Comparison of ENCODE assay signal across 24 mouse cellular contexts in the genomic region with DNA sequence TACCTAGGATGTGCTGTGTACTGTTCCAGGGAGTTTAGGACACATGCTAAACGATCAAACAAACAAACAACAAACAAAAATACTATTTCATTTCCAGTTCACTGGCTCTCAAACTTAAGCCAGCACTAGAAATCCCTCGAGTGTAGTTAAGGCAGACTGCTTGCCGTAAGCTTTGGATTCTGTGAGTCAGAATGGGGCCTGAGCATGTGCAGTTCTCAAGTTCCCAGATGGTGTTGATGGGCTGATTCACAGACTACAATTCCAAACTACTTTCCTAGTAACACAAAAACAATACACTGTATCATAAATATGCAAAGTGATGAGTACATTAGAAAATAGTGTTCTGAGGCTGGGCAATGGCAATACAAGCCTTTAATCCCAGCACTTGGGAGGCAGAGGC. TPM values are rescaled to one million over a fixed set of nuclear protein-coding genes. Genes with fewer than 3 reads are reported as not detected.
A peak's percentile ranks its signal among the peaks of the same experiment; 100 is the strongest.
DNase-seq lines count a peak whose midpoint lies in the region; ATAC-seq lines count a peak whose summit lies in the region.
"Had no signal": no experiment of that assay in that cellular context is flagged by ENCODE, and none has a peak within 500 bp of the region (broad histone marks: within the 10 kb centered on the region; RNA-seq: fewer than 3 reads in every experiment).

No protein-coding gene starts in this region.

- 72% methylated on average over 3 of the region's 3 CpGs for WGBS in hindbrain, embryonic 16.5 days
- 77% methylated on average over 3 of the region's 3 CpGs for WGBS in kidney, embryonic 16.5 days

- no peak for ATAC-seq in hindbrain, embryonic 16.5 days
- ATAC-seq in kidney, embryonic 16.5 days (ENCODE audit: low FRiP score, low TSS enrichment), result no peak
- ATAC-seq: forebrain, embryonic 13.5 days; hindbrain, postnatal 0 days; liver, postnatal 0 days; midbrain, embryonic 13.5 days had no signal

- 0 out of 2 replicates have a peak, but pooled peaks cover 3% of the 10 kb centered on the region for H3K36me3 ChIP-seq in hindbrain, embryonic 16.5 days (ENCODE audit: control insufficient read depth, insufficient read depth, low read length)
- peaks cover 10% of the 10 kb centered on the region; the same call in 1 of the 2 replicates for H3K36me3 ChIP-seq in kidney, embryonic 16.5 days (ENCODE audit: insufficient read depth, low read length)

- H3K27ac ChIP-seq in hindbrain, embryonic 16.5 days (ENCODE audit: low read depth, low read length), result no peak overlapping the region
- H3K27ac ChIP-seq in kidney, embryonic 16.5 days (ENCODE audit: low read length), result no peak overlapping the region
- H3K27ac ChIP-seq: forebrain, embryonic 13.5 days; heart, adult 2 months; heart, embryonic 15.5 days; hindbrain, postnatal 0 days; limb, embryonic 13.5 days; midbrain, embryonic 13.5 days; neural tube, embryonic 15.5 days had no signal

- DNase-seq in left cerebral cortex, postnatal 25 days (ENCODE audit: low spot score in 2 of 2), result peak; percentile 25 to 68
- no peak for DNase-seq in left cerebral cortex, postnatal 10 days (ENCODE audit: extremely low spot score in 1 of 2, low spot score in 2 of 2)
- DNase-seq in 3T3-L1 (ENCODE audit: low read depth, low spot score) (peak; percentile 63), adipocyte (ENCODE audit: low spot score) (peak; percentile 51)
- DNase-seq in layer of hippocampus, postnatal 14 days (ENCODE audit: low spot score in 2 of 2), result peak; percentile 10 to 40
- DNase-seq: adrenal gland, postnatal 10 days; B cell, adult 2 months; cerebellum, adult 9-11 months; gastrocnemius, postnatal 25 days; heart, adult 2 months; heart, postnatal 4 days; kidney, adult 18-20 months; kidney, postnatal 25 days; liver, postnatal 0 days; lung, postnatal 14 days; thymus, postnatal 25 days had no signal

- H3K4me1 ChIP-seq in hindbrain, embryonic 16.5 days (ENCODE audit: control insufficient read depth, insufficient read depth, low read depth, low read length), result peaks cover 10% of the 10 kb centered on the region
- peaks cover 11% of the 10 kb centered on the region for H3K4me1 ChIP-seq in kidney, embryonic 16.5 days (ENCODE audit: insufficient read depth, low read length)

- no peaks in the 10 kb centered on the region for H3K9me3 ChIP-seq in hindbrain, embryonic 16.5 days (ENCODE audit: control insufficient read depth, low read length)
- H3K9me3 ChIP-seq in kidney, embryonic 16.5 days (ENCODE audit: low read length), result no peaks in the 10 kb centered on the region
- H3K9me3 ChIP-seq: forebrain, embryonic 13.5 days; heart, embryonic 15.5 days; limb, embryonic 13.5 days; midbrain, embryonic 13.5 days; neural tube, embryonic 15.5 days had no signal

- intact Hi-C loops in left cerebral cortex, postnatal 25 days (cut with DNase I), result loop anchor here (5.0 kb wide), 1 partner anchor 308 kb away; a partner anchor contains a TSS
- intact Hi-C loops in left cerebral cortex, postnatal 10 days (cut with DNase I), result no loop called here

- H3K9ac ChIP-seq in hindbrain, embryonic 16.5 days (ENCODE audit: low read depth, low read length), result no peak overlapping the region
- no peak overlapping the region for H3K9ac ChIP-seq in kidney, embryonic 16.5 days (replicated peaks; ENCODE audit: low read length)
- H3K9ac ChIP-seq: forebrain, embryonic 13.5 days; heart, embryonic 15.5 days; limb, embryonic 13.5 days; liver, postnatal 0 days; midbrain, embryonic 13.5 days; neural tube, embryonic 15.5 days had no signal

- no peaks in the 10 kb centered on the region for H3K27me3 ChIP-seq in hindbrain, embryonic 16.5 days (replicated peaks; ENCODE audit: control insufficient read depth, insufficient read depth, low read length)
- no peaks in the 10 kb centered on the region for H3K27me3 ChIP-seq in kidney, embryonic 16.5 days (ENCODE audit: insufficient read depth, low read length)
- H3K27me3 ChIP-seq: forebrain, embryonic 13.5 days; heart, embryonic 15.5 days; limb, embryonic 13.5 days; midbrain, embryonic 13.5 days; neural tube, embryonic 15.5 days had no signal

- H3K4me2 ChIP-seq in hindbrain, embryonic 16.5 days (ENCODE audit: low read length), result no peak overlapping the region
- no peak overlapping the region for H3K4me2 ChIP-seq in kidney, embryonic 16.5 days (replicated peaks; ENCODE audit: low read depth, low read length)

- H3K4me3 ChIP-seq in hindbrain, embryonic 16.5 days (ENCODE audit: low read length), result no peak overlapping the region
- no peak overlapping the region for H3K4me3 ChIP-seq in kidney, embryonic 16.5 days (ENCODE audit: low read length)
- H3K4me3 ChIP-seq: heart, adult 2 months; heart, embryonic 15.5 days had no signal

RNA-seq across cellular contexts. Expression of a gene that starts 2.0 kb away (rescaled TPM):
- total RNA-seq in left cerebral cortex, postnatal 25 days (2021), result 100 to 1,000 TPM; 243 to 249 TPM
- total RNA-seq in left cerebral cortex, postnatal 10 days (2021), result 100 to 1,000 TPM; 186 to 187 TPM
- 100 to 1,000 TPM; 121 to 134 TPM for total RNA-seq in layer of hippocampus, postnatal 14 days (2021)
- 230 and 258 TPM in 2 replicates for polyA plus RNA-seq in hindbrain, embryonic 16.5 days (2015; fragmentation: Nextera tagmentation; extraction: Ambion mirVana)
- polyA plus RNA-seq in kidney, embryonic 16.5 days (2015; fragmentation: Nextera tagmentation; extraction: Ambion mirVana), result 98.6 and 106 TPM in 2 replicates

RNA-seq across cellular contexts. Expression of a gene that starts 21.7 kb away (rescaled TPM):
- 10 to 100 TPM; 19.6 to 21.3 TPM for total RNA-seq in left cerebral cortex, postnatal 25 days (2021)
- total RNA-seq in left cerebral cortex, postnatal 10 days (2021), result 10 to 100 TPM; 32.1 to 34.3 TPM
- 10 to 100 TPM; 23.6 to 23.9 TPM for total RNA-seq in layer of hippocampus, postnatal 14 days (2021)
- 36.1 and 41.1 TPM in 2 replicates for polyA plus RNA-seq in hindbrain, embryonic 16.5 days (2015; fragmentation: Nextera tagmentation; extraction: Ambion mirVana)
- 27.4 and 28.0 TPM in 2 replicates for polyA plus RNA-seq in kidney, embryonic 16.5 days (2015; fragmentation: Nextera tagmentation; extraction: Ambion mirVana)

RNA-seq across cellular contexts. Expression of a gene that starts 38.3 kb away (rescaled TPM):
- total RNA-seq in left cerebral cortex, postnatal 25 days (2021), result 1 to 10 TPM; 1.4 to 2.1 TPM
- 1 to 10 TPM in 1 of 2 experiments, under 1 TPM in 1; 0.86 to 1.5 TPM for total RNA-seq in left cerebral cortex, postnatal 10 days (2021)
- 1 to 10 TPM; 1.2 to 2.4 TPM for total RNA-seq in layer of hippocampus, postnatal 14 days (2021)
- polyA plus RNA-seq in hindbrain, embryonic 16.5 days (2015; fragmentation: Nextera tagmentation; extraction: Ambion mirVana), result 1.1 and 1.5 TPM in 2 replicates
- polyA plus RNA-seq in kidney, embryonic 16.5 days (2015; fragmentation: Nextera tagmentation; extraction: Ambion mirVana), result 3.5 and 4.2 TPM in 2 replicates
- total RNA-seq: heart, postnatal 4 days had no signal

RNA-seq across cellular contexts. Expression of a gene that starts 39.8 kb away (rescaled TPM):
- total RNA-seq in left cerebral cortex, postnatal 25 days (2021), result 1 to 10 TPM; 3.2 to 4.0 TPM
- total RNA-seq in left cerebral cortex, postnatal 10 days (2021), result 10 to 100 TPM; 10.0 to 10.3 TPM
- 1 to 10 TPM; 5.7 to 6.8 TPM for total RNA-seq in layer of hippocampus, postnatal 14 days (2021)
- polyA plus RNA-seq in hindbrain, embryonic 16.5 days (2015; fragmentation: Nextera tagmentation; extraction: Ambion mirVana), result 27.9 and 29.1 TPM in 2 replicates
- 17.6 and 17.9 TPM in 2 replicates for polyA plus RNA-seq in kidney, embryonic 16.5 days (2015; fragmentation: Nextera tagmentation; extraction: Ambion mirVana)
- total RNA-seq: gastrocnemius, postnatal 25 days; heart, adult 2 months; heart, postnatal 4 days had no signal

Comparison
In these comparisons a context has a peak if more than half of its experiments do, and no peak if none do; other contexts are left out.
1. DNase-seq: peak in left cerebral cortex, postnatal 25 days (2 of 2), 3T3-L1 (single experiment), adipocyte (single experiment) and layer of hippocampus, postnatal 14 days (2 of 2); none in left cerebral cortex, postnatal 10 days (0 of 2).